Mouse (Mus musculus) hindbrain, embryonic 11.5 days (tissue): ENCODE data around the gene Stn1. TPM values are rescaled to one million over a fixed set of nuclear protein-coding genes. Genes with fewer than 3 reads are reported as not detected.
A peak's percentile ranks its signal among the peaks of the same experiment; 100 is the strongest.

ENCODE experiments used
- ATAC-seq: fragments of 200-750 bp; cut with Nextera tagmentation; 2 replicates; pipeline ENCODE4 v1.8.0; 2017; ENCODE audit warnings: mild to moderate bottlenecking, moderate TSS enrichment, moderate library complexity; ENCODE audit not compliant: low FRiP score
- DNase-seq: peaks from one replicate; pipeline ENCODE4 v3.0.0-alpha.2; 2015; ENCODE audit warnings: low spot score
- H3K27ac ChIP-seq: fragments of 300-500 bp; sonication (generic); 2 replicates; pipeline ENCODE4 v1.5.1; 2014; ENCODE audit warnings: mild to moderate bottlenecking, low read depth, low read length
- H3K27me3 ChIP-seq: fragments of 300-500 bp; sonication (generic); 2 replicates; pipeline ENCODE4 v1.6.1; 2014; ENCODE audit warnings: mild to moderate bottlenecking, low read length, moderate library complexity, mixed read lengths; ENCODE audit not compliant: control insufficient read depth, insufficient read depth
- H3K36me3 ChIP-seq: fragments of 300-500 bp; sonication (generic); 2 replicates; pipeline ENCODE4 v1.6.1; 2014; ENCODE audit warnings: mild to moderate bottlenecking, low read length, moderate library complexity, mixed read lengths; ENCODE audit not compliant: control insufficient read depth, insufficient read depth
- H3K4me1 ChIP-seq: fragments of 300-500 bp; sonication (generic); replicated peaks from 2 replicates; pipeline ENCODE4 v1.6.1; 2014; ENCODE audit warnings: low read length, mixed read lengths; ENCODE audit not compliant: control insufficient read depth, insufficient read depth
- H3K4me2 ChIP-seq: fragments of 300-500 bp; sonication (generic); replicated peaks from 2 replicates; pipeline ENCODE4 v1.6.1; 2014; ENCODE audit warnings: mild to moderate bottlenecking, low read depth, low read length
- H3K4me3 ChIP-seq: fragments of 300-500 bp; sonication (generic); 2 replicates; pipeline ENCODE4 v1.5.1; 2014; ENCODE audit warnings: low read depth, low read length
- H3K9ac ChIP-seq: fragments of 300-500 bp; sonication (generic); 2 replicates; pipeline ENCODE4 v1.6.1; 2014; ENCODE audit warnings: low read depth, low read length
- H3K9me3 ChIP-seq: fragments of 300-500 bp; sonication (generic); 2 replicates; pipeline ENCODE4 v1.6.1; 2016; ENCODE audit warnings: low read length; ENCODE audit not compliant: control insufficient read depth
- WGBS: fragments of 180-500 bp; shearing (Covaris S2); extraction: QIAGEN DNeasy Blood & Tissue Kit; methylation state at CpG from one replicate; pipeline ENCODE4 v1.1.7; 2014; 5-methylcytosine and 5-hydroxymethylcytosine counted together
- polyA plus RNA-seq: library from polyadenylated mRNA; unstranded; fragments of >200 nt; fragmentation: Nextera tagmentation; extraction: Ambion mirVana; gene quantifications from 2 replicates; pipeline ENCODE4 v1.2.1, GENCODE M21; 2014

Gene Stn1
- polyA plus RNA-seq, 1 experiment from 2014 or later = 46.8 TPM

GRCm38 (mm10) chr19:47464304-47465241, 72.7 kb downstream of the Stn1 start, which contains the start of gene Sh3pxd2a:
Gene Sh3pxd2a, minus strand, starts transcription at chr19:47464401.
- H3K9ac ChIP-seq = peak within 1 kb of the TSS; percentile 78
- H3K9me3 ChIP-seq = no peaks in the 10 kb centered on the region
- under 1% methylated on average over 45 of the region's 70 CpGs for WGBS
- DNase-seq (peak; percentile 82), ATAC-seq (peak; percentile 89)
- H3K4me2 ChIP-seq = peak within 1 kb of the TSS; percentile 70
- H3K27ac ChIP-seq = peak within 1 kb of the TSS; percentile 84
- no peaks in the 10 kb centered on the region; the same call in 1 of the 2 replicates for H3K4me1 ChIP-seq
- no peaks in the 10 kb centered on the region for H3K36me3 ChIP-seq
- peak within 1 kb of the TSS; percentile 66 for H3K4me3 ChIP-seq
- H3K27me3 ChIP-seq = no peaks in the 10 kb centered on the region

- DNase-seq (peak; percentile 86), ATAC-seq (peak; percentile 60)
- H3K9me3 ChIP-seq = no peaks in the 10 kb centered on the region
- under 1% methylated on average over 44 of the region's 46 CpGs for WGBS
- H3K9ac ChIP-seq = peak overlapping the region; percentile 78
- no peaks in the 10 kb centered on the region; the same call in none of the 2 replicates for H3K4me1 ChIP-seq
- H3K27me3 ChIP-seq = no peaks in the 10 kb centered on the region
- no peaks in the 10 kb centered on the region for H3K36me3 ChIP-seq
- H3K27ac ChIP-seq = peak overlapping the region; percentile 84
- peak overlapping the region; percentile 70 for H3K4me2 ChIP-seq
- peak overlapping the region; percentile 66 for H3K4me3 ChIP-seq
These were observed 73.5 kb downstream of the Stn1 start for GRCm38 (mm10) chr19:47463636-47464303.

- ATAC-seq = no peak; the same call in 1 of the 2 replicates
- DNase-seq = peak; percentile 68
- Histone ChIP-seq H3K36me3 (no peaks in the 10 kb centered on the region), H3K27ac (peak overlapping the region; percentile 84), H3K4me3 (peak overlapping the region; percentile 66), H3K9ac (peak overlapping the region; percentile 78), H3K4me1 (no peaks in the 10 kb centered on the region; the same call in none of the 2 replicates), H3K4me2 (peak overlapping the region; percentile 70), H3K27me3 (no peaks in the 10 kb centered on the region), H3K9me3 (no peaks in the 10 kb centered on the region)
- WGBS = 1% methylated on average over 13 of the region's 13 CpGs
These were observed 74.1 kb downstream of the Stn1 start for GRCm38 (mm10) chr19:47463206-47463605.

- DNase-seq = peak; percentile 27
- H3K4me2 ChIP-seq = peak overlapping the region; percentile 70
- H3K27ac ChIP-seq = peak overlapping the region; percentile 84; the same call in 1 of the 2 replicates
- H3K36me3 ChIP-seq = no peaks in the 10 kb centered on the region
- 17% methylated on average over 6 of the region's 6 CpGs for WGBS
- no peaks in the 10 kb centered on the region; the same call in none of the 2 replicates for H3K4me1 ChIP-seq
- peak overlapping the region; percentile 66 for H3K4me3 ChIP-seq
- H3K9ac ChIP-seq = 0 out of 2 replicates have a peak overlapping the region, but pooled peaks have one; percentile 20
- no peaks in the 10 kb centered on the region for H3K27me3 ChIP-seq
- H3K9me3 ChIP-seq = no peaks in the 10 kb centered on the region
- no peak for ATAC-seq
These were observed 74.6 kb downstream of the Stn1 start for GRCm38 (mm10) chr19:47462725-47463124.

GRCm38 (mm10) chr19:47461838-47462237, 75.5 kb downstream of the Stn1 start:
- 0 out of 2 replicates have a peak overlapping the region, but pooled peaks have one; percentile 6 for H3K4me3 ChIP-seq
- H3K36me3 ChIP-seq = no peaks in the 10 kb centered on the region
- H3K4me1 ChIP-seq = no peaks in the 10 kb centered on the region; the same call in none of the 2 replicates
- no peaks in the 10 kb centered on the region for H3K27me3 ChIP-seq
- no peak overlapping the region for H3K27ac ChIP-seq
- no peak for DNase-seq
- ATAC-seq = no peak
- 95% methylated on average over 3 of the region's 3 CpGs for WGBS
- no peak overlapping the region for H3K4me2 ChIP-seq
- H3K9me3 ChIP-seq = no peaks in the 10 kb centered on the region
- no peak overlapping the region for H3K9ac ChIP-seq

GRCm38 (mm10) chr19:47461386-47461785, 75.9 kb downstream of the Stn1 start:
- ATAC-seq (no peak), DNase-seq (no peak)
- Histone ChIP-seq H3K27me3 (no peaks in the 10 kb centered on the region), H3K4me1 (no peaks in the 10 kb centered on the region; the same call in none of the 2 replicates), H3K9me3 (no peaks in the 10 kb centered on the region), H3K27ac (no peak overlapping the region), H3K36me3 (no peaks in the 10 kb centered on the region), H3K4me3 (no peak overlapping the region), H3K4me2 (no peak overlapping the region), H3K9ac (no peak overlapping the region)
- WGBS = 74% methylated on average over 9 of the region's 9 CpGs

GRCm38 (mm10) chr19:47460120-47460960, 77.0 kb downstream of the Stn1 start:
- no peak for DNase-seq
- WGBS = 64% methylated on average over 19 of the region's 19 CpGs
- no peak overlapping the region for H3K9ac ChIP-seq

GRCm38 (mm10) chr19:47459214-47459613, 78.1 kb downstream of the Stn1 start:
- H3K36me3 ChIP-seq = no peaks in the 10 kb centered on the region
- H3K27ac ChIP-seq = no peak overlapping the region; the same call in 1 of the 2 replicates
- H3K27me3 ChIP-seq = no peaks in the 10 kb centered on the region
- no peaks in the 10 kb centered on the region; the same call in 1 of the 2 replicates for H3K4me1 ChIP-seq
- no peak overlapping the region for H3K9ac ChIP-seq
- ATAC-seq (no peak), DNase-seq (no peak)
- no peak overlapping the region for H3K4me2 ChIP-seq
- WGBS = 88% methylated on average over 5 of the region's 5 CpGs
- no peaks in the 10 kb centered on the region for H3K9me3 ChIP-seq
- H3K4me3 ChIP-seq = no peak overlapping the region

More at GRCm38 (mm10) chr19:47460120-47460960, 77.0 kb downstream of the Stn1 start:
- H3K36me3 ChIP-seq = no peaks in the 10 kb centered on the region
- no peak for ATAC-seq
- no peaks in the 10 kb centered on the region for H3K9me3 ChIP-seq
- H3K4me1 ChIP-seq = no peaks in the 10 kb centered on the region; the same call in none of the 2 replicates
- H3K4me3 ChIP-seq = no peak overlapping the region
- no peak overlapping the region for H3K4me2 ChIP-seq
- no peaks in the 10 kb centered on the region for H3K27me3 ChIP-seq
- H3K27ac ChIP-seq = no peak overlapping the region
